Mouse (Mus musculus) right cerebral cortex, postnatal 14 days (tissue): Measurements from ENCODE around the gene Fam169b.

Experiments
- DNase-seq: peaks from one replicate; pipeline ENCODE4 v3.0.0; 2022

Fam169b gene

DNA sequence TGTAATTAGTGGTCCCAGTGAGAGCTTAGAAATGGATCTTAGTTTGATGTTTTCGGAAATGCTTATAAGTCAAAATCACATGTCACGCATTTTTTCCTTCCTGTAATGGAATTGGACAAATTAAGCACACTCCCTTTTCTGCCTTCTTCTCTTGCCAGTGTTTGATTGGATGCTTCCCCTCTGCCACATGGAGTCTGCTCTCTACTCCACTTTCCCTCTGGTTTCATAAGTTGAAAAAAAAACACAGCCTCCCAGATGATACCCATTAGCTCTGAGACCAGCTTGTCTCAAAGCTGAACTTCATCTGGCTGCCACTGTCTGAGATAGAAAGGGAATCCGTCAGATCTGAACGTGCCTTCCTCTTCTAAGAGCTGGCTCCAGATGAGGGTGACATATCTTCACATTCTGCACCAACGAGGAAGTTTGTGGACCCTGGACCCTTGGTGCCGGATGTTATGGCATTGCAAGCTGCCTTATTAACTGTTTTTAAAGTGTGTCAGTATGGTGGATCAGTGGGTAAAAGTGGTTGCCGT, 52.6 kb downstream of the Fam169b start:
- no peak for DNase-seq

DNA sequence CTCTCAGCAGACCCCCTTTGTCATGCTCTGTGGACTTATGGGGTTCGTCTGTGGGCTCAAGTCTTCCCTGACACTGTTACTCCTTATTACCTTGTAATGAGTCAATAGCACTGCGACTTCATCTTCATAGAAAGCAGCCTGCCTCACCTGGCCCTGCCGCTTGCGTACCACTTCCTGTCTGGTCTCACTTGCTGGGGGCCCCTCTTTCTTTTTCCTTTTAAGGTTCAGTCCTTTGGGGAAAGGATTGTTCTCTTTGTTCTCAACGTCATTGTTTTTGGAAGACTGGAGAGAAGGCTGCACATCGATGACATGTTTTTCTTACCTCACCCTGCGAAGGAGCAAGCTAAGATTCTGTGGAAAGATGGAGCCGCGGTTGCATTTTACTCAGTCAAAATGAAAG, 55.4 kb downstream of the Fam169b start:
- no peak for DNase-seq

DNA sequence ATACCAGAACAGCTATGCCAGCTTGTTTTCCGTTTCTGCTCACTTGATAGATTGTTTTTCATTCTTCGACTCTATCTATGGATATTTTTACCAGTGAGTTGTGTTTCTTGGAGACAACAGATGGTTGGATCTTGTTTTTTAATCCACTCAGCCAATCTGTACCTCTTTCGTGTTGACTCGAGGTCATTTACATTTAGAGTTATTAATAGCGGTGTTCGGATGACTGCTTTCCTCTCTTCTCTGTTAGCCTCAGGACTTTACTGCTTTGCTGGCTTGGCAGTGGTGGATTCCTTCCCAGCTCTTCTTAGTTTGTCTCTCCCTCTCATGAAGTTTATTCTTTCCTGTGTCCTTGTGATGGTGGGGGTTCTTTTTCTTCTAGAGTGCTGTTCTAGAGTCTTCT, 59.2 kb downstream of the Fam169b start:
- no peak for DNase-seq

GRCm38 (mm10) chr7:68337080-68337781, 63.6 kb downstream of the Fam169b start:
- no peak for DNase-seq

DNA sequence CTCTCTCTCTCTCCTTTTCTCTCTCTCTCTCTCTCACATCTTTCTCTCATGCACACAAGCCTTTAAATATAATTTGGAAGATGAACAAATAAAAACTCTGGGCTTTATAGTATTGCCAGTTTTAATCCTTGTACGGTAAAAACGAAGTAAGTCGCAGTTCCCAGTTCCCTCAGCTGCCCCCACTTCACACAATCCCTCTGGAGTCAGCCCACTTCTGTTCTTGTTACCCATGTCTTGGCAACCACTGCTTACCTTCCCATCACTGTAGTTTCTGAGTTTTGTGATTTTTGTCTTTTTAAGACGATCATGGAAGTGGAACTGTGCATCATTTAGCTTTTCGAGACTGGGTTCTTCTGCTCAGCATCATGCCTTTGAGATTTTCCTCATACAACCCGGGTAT, 65.0 kb downstream of the Fam169b start:
- no peak for DNase-seq

- no peak for DNase-seq
Observed at GRCm38 (mm10) chr7:68344561-68344960, 70.9 kb downstream of the Fam169b start.

DNA sequence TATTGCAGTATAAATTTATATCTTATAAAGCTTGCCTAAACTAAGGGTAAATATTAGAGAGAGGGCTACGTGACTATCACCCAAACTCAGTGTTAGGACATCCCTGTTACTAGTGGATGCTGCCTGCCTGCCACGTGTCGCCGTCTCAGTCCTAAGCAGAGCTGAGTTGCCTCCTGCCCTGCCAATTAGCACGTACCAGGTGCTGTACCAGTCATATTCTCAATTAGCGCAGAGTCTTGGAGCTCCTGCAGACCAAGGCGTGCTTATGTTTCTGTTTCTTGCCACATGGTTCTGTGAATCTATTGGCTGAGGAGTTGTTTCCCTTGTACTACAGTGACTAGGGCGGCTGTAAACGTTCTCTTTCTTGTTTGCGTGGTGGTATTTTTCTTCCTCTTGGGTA, 72.3 kb downstream of the Fam169b start:
- no peak for DNase-seq

DNA sequence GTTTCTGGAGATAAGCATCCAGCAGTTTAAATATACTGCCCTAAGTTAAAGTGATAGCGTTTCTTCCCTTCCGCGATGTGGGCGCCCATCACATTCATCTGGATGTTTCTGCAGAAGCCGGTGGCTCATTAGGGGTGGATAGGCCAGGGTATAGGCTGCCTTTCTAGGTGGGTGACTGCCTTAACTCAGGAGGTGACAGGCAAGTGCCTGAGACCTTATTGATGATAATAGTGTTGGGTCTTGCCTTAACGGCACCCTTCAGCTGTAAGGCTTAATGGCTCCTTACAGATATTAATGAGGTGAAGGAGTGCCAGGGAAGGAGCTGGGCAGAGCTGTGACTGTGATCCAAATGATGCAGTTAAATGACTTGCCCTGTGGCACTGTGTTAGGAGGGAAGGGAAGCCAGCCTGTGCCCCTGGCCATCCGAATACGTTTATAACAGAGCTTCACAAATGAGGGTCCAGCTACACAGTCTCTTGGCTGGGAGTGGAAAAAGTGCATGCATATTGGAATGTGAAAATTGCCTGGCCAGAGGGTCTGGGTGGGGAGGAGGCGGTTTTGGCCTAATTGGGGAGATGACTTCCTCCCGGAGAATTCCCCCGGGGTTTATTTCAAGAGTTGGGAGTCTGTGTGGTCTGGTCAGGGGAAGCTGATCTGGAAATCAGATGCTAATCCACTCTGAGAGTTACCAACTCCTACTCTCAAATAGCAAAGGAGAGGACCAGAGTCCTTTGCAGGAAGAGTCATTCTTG, 81.9 kb downstream of the Fam169b start:
- no peak for DNase-seq

GRCm38 (mm10) chr7:68357407-68357806, 83.8 kb downstream of the Fam169b start:
- peak; percentile 34 for DNase-seq

DNA sequence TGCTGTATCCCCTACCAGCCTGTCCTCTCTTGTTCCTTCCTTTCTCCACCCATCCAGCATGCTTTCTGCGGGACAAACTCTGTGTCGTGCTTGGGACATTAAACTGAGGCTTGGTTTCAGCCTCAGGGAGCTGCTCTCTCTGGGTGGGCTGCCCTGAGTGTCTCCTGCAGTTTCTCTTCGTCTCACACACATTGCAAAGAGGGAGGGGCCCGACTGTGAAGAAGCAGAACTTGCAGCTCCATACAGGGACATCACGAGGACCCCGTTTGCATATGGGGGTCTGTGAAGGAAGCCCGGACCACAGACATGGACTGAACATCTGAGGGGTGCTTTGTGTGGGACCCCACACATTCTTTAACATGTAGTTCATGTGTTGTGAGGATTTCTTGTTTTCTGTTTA, 89.0 kb downstream of the Fam169b start:
- DNase-seq: no peak

- DNase-seq: peak; percentile 31
Observed at GRCm38 (mm10) chr7:68365711-68366110, 92.1 kb downstream of the Fam169b start.

GRCm38 (mm10) chr7:68368948-68369347, 95.3 kb downstream of the Fam169b start:
- no peak for DNase-seq

DNA sequence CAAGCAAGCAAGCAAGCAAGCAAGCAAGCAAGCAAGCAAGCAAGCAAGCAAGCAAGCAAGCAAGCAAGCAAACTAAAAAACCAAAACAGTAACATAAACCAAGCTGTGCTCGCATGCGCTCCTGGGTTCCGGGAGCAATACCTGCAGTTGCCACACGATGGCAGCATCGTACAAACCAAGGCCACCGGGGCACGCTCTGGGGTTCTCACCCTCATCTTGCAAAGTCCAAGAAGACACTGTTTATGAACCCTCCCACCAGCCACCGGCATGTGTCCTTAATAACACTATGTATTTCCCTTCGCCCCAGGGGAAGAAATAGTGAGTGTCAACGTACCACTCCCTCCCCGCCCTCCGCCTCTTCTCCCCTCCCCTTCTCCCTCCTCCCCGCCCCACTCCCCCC, 96.1 kb downstream of the Fam169b start:
- DNase-seq: peak; percentile 78

DNA sequence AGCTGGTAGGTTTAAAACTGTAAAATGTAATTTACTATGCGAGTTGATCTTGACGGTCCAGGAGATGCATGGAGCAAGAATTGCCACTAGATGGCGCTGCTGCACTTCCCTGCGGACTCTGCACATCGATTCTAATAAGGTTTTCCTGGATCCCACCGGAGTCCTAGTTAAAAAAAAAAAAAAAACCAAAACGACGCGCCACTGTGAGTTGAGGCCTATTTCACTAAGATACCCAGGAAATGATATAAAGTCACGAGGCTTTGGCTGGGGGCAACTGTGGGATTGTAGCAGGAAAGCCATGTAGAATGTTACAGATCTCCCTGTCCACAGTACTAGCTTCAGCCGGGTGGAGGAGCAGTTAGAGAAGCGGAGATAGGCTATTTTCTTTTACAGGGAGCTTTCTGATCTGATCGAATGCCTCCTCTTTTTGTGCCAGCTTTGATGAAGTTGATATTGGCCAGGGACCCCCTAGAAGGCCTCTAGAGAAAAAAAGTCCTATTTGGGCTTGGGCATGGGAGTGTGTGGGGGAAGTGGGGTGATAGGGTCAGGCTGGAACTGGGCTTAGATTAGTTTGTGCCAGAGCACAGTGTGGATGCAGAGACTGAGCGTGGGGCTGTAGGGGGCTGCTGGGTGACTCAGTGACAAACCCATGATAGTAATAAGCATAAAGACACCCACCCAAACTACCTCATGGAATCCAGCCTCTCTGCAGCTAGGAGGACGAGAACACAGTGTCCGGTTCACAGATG, 100.6 kb downstream of the Fam169b start:
- peak; percentile 78 for DNase-seq

DNA sequence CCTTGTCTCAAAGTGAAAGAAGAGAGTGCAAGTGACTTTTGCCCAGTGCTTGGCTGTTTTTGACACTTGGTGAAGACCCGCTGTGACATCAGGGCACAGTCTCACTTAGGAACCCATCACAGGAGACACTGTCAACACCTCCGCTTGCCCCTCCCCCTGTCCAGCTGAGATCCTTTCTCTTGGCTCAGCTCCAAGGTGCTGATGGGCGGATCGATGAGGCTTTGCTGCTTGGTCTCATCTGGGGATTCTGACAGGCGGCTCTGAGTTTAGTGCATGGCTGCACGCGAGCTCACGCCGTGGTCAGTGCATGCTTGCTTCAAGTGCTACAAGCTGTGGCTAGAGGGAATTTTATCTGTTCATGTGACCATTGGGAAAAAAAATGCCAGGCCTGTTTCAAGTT, 108.5 kb downstream of the Fam169b start:
- DNase-seq: no peak

GRCm38 (mm10) chr7:68386767-68387166, 113.1 kb downstream of the Fam169b start:
- DNase-seq: no peak

DNA sequence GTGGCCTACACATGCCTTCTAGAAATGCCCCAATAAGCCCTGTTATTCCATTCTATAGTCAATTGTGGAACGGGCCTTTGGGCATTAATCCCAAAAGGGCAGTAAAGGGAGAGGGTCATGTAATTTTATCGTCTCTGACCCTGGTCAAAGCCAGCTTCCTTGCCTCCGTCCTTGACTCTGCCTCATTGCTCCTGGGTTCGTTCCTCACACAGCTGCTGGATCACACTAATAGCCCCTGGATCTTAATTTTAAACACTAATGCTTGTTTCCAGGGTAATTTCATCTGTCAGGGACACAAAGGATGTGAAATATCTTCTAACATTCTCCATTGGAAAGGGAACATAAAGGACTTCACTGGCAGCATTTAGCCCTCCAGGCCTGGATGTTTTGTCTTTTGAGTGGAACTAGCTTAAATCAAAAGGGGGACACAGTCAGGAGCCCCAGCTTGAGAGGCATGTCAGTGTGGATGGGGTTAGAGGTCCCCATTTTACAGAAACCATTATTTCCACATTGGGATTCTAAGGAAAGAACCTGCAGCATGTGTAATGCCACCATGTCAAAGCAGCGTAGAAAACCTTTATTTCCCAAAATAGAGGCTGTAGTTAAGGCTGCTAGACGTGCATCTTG, 122.2 kb downstream of the Fam169b start:
- no peak for DNase-seq

- DNase-seq: no peak
Observed at GRCm38 (mm10) chr7:68400516-68400915, 126.9 kb downstream of the Fam169b start.

DNA sequence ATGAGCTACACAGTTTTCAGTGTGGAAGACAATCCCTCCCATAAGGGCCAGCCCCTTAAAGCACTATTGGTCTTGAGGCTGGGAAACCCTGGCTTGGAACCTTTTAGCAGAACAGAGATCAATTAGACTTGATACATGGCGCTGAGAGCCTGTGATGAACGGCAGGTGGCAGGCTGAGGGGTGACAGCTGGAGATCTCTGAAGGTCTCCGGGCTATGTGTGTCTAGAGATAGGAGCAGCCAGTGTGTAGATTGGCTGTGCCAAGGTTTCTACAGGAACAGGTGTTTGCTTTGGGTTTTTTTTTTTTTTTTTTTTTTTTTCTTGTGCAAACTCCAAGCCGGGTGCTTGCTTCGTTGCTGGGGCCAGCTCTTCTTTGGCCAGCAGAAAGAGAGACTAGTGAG, 135.0 kb downstream of the Fam169b start:
- no peak for DNase-seq
